Comparison of ENCODE assay signal across 28 mouse cellular contexts in the genomic region with DNA sequence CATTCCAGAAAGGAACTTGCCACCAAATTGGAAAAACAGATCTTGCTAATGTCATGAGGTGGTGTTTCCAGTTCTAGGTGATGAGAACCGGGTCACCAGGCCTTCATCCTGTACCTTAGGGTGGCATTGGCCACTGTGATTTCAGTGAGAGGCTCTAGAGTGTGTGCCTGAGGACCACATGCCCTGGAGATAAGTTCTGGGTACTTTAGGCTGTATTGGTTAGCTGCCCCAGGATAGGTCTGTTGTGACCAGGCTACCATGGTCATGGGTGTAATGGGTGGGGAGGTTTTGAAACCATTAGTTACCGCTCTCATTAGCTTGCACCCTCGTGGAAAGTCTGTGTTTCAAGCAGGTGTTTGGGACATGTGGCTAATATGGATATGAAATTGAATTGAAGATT. TPM values are rescaled to one million over a fixed set of nuclear protein-coding genes. Genes with fewer than 3 reads are reported as not detected.
"Had no signal": no experiment of that assay in that cellular context is flagged by ENCODE, and none has a peak within 500 bp of the region (broad histone marks: within the 10 kb centered on the region; RNA-seq: fewer than 3 reads in every experiment).

No protein-coding gene starts in this region.

- H3K27me3 ChIP-seq: heart, embryonic 13.5 days; heart, embryonic 15.5 days; hindbrain, embryonic 13.5 days; hindbrain, embryonic 15.5 days; limb, embryonic 13.5 days; limb, embryonic 15.5 days; liver, embryonic 12.5 days had no signal

- H3K4me2 ChIP-seq: heart, embryonic 13.5 days; heart, embryonic 15.5 days; hindbrain, embryonic 13.5 days; hindbrain, embryonic 15.5 days; limb, embryonic 13.5 days; limb, embryonic 15.5 days; liver, embryonic 12.5 days had no signal

- H3K9me3 ChIP-seq: heart, embryonic 10.5 days; heart, embryonic 13.5 days; heart, embryonic 15.5 days; hindbrain, embryonic 13.5 days; hindbrain, embryonic 15.5 days; limb, embryonic 13.5 days; limb, embryonic 15.5 days; liver, embryonic 12.5 days had no signal

- H3K9ac ChIP-seq: heart, embryonic 13.5 days; heart, embryonic 15.5 days; hindbrain, embryonic 13.5 days; hindbrain, embryonic 15.5 days; limb, embryonic 13.5 days; limb, embryonic 15.5 days; liver, embryonic 12.5 days; liver, embryonic 14.5 days had no signal

- DNase-seq: gastrocnemius, adult 2 months; gastrocnemius, postnatal 10 days; gastrocnemius, postnatal 36 days; heart, adult 18-20 months; heart, postnatal 14 days; heart, postnatal 36 days; kidney, adult 11 months; kidney, adult 8-10 months; kidney, postnatal 14 days; kidney, postnatal 36 days; layer of hippocampus, adult 9-11 months; layer of hippocampus, postnatal 36 days; left cerebral cortex, postnatal 4 days had no signal

- H3K27ac ChIP-seq: gastrocnemius, adult 2 months; heart, embryonic 10.5 days; heart, embryonic 13.5 days; heart, embryonic 15.5 days; hindbrain, embryonic 13.5 days; hindbrain, embryonic 15.5 days; hindbrain, postnatal 0 days; kidney, postnatal 0 days; limb, embryonic 13.5 days; limb, embryonic 15.5 days; liver, embryonic 12.5 days; liver, embryonic 14.5 days had no signal

- ATAC-seq: hindbrain, postnatal 0 days; intestine, embryonic 16.5 days; liver, embryonic 12.5 days had no signal

- H3K4me1 ChIP-seq: heart, embryonic 13.5 days; heart, embryonic 15.5 days; hindbrain, embryonic 13.5 days; hindbrain, embryonic 15.5 days; limb, embryonic 13.5 days; limb, embryonic 15.5 days; liver, embryonic 12.5 days had no signal

- H3K4me3 ChIP-seq: gastrocnemius, adult 2 months; heart, embryonic 10.5 days; heart, embryonic 13.5 days; heart, embryonic 15.5 days; hindbrain, embryonic 13.5 days; hindbrain, embryonic 15.5 days; limb, embryonic 13.5 days; limb, embryonic 15.5 days; liver, embryonic 12.5 days had no signal

RNA-seq across cellular contexts. Expression of gene Crhr2, which starts 51.4 kb away (rescaled TPM):
- total RNA-seq: hematopoietic stem cell, adult 5-6 weeks had no signal
- polyA plus RNA-seq: kidney, embryonic 14.5 days; limb, embryonic 11.5 days had no signal
